8 mouse cellular contexts compared by ENCODE assay signal in genomic region chr10:79883297-79884084, GRCm38 (mm10). TPM values are rescaled to one million over a fixed set of nuclear protein-coding genes. Genes with fewer than 3 reads are reported as not detected.
DNase-seq lines count a peak whose midpoint lies in the region; ATAC-seq and TF ChIP-seq lines count a peak whose summit lies in the region.

No protein-coding gene starts in this region.

- no peaks in the 10 kb centered on the region for H3K9me3 ChIP-seq in G1E (replicated peaks)
- H3K9me3 ChIP-seq in heart, embryonic 16.5 days (replicated peaks; ENCODE audit: control insufficient read depth, low read length) = no peaks in the 10 kb centered on the region
- H3K9me3 ChIP-seq in lung, embryonic 15.5 days = no peaks in the 10 kb centered on the region

- peaks cover 57% of the 10 kb centered on the region for H3K27me3 ChIP-seq in G1E (ENCODE audit: insufficient read depth, low read length)
- peaks cover 5% of the 10 kb centered on the region; the same call in 1 of the 2 replicates for H3K27me3 ChIP-seq in heart, embryonic 16.5 days (ENCODE audit: control insufficient read depth, insufficient read depth, low read length)
- peaks cover 25% of the 10 kb centered on the region for H3K27me3 ChIP-seq in lung, embryonic 15.5 days

- no peak overlapping the region for H3K4me3 ChIP-seq in G1E (ENCODE audit: low read depth, low read length)
- no peak overlapping the region for H3K4me3 ChIP-seq in heart, embryonic 16.5 days (ENCODE audit: low read length)
- H3K4me3 ChIP-seq in lung, embryonic 15.5 days = no peak overlapping the region; the same call in 1 of the 2 replicates

- no peak overlapping the region for H3K27ac ChIP-seq in heart, embryonic 16.5 days (ENCODE audit: low read length)
- H3K27ac ChIP-seq in lung, embryonic 15.5 days = no peak overlapping the region

- WGBS in heart, embryonic 16.5 days = 16% methylated on average over 22 of the region's 22 CpGs
- 16% methylated on average over 22 of the region's 22 CpGs for WGBS in lung, embryonic 15.5 days

- peak; percentile 70 for TF ChIP-seq CTCF in G1E (IDR thresholded peaks at IDR 0.05; ENCODE audit: low read depth, low read length)

- H3K4me2 ChIP-seq in heart, embryonic 16.5 days (ENCODE audit: low read depth, low read length) = 0 out of 2 replicates have a peak overlapping the region, but pooled peaks have one; percentile 22
- H3K4me2 ChIP-seq in lung, embryonic 15.5 days = no peak overlapping the region; the same call in 1 of the 2 replicates

- H3K9ac ChIP-seq in heart, embryonic 16.5 days (ENCODE audit: low read length) = peak overlapping the region; percentile 41; the same call in 1 of the 2 replicates
- H3K9ac ChIP-seq in lung, embryonic 15.5 days = no peak overlapping the region

- no peak for ATAC-seq in G1E (ENCODE audit: extremely low read depth, insufficient number of reproducible peaks, low FRiP score, poor library complexity, severe bottlenecking)
- peak; percentile 67 for ATAC-seq in erythroblast, adult 5-6 weeks (replicated peaks; ENCODE audit: low FRiP score, poor library complexity, severe bottlenecking)
- no peak; the same call in 1 of the 2 replicates for ATAC-seq in heart, embryonic 16.5 days (replicated peaks; ENCODE audit: extremely low read depth, insufficient read depth, low FRiP score)
- ATAC-seq in lung, embryonic 15.5 days (ENCODE audit: borderline replicate concordance, extremely low read depth, low FRiP score, low TSS enrichment) = 0 out of 2 replicates have a peak, but pooled peaks have one; percentile 31

- peak; percentile 62 for DNase-seq in G1E (ENCODE audit: low spot score)
- peak; percentile 94 for DNase-seq in brain, adult 2 months (ENCODE audit: low read depth, low spot score)
- DNase-seq in layer of hippocampus, adult 18-20 months (ENCODE audit: low spot score in 2 of 2) = peak; percentile 59 to 87
- DNase-seq in ovary, postnatal 36 days (ENCODE audit: low spot score) = peak; percentile 77
- DNase-seq in urinary bladder, postnatal 25 days (ENCODE audit: low spot score) = peak; percentile 81

- peaks cover 55% of the 10 kb centered on the region for H3K4me1 ChIP-seq in G1E (ENCODE audit: insufficient read depth, low read depth, low read length)
- H3K4me1 ChIP-seq in heart, embryonic 16.5 days (ENCODE audit: control insufficient read depth, insufficient read depth, low read length) = peaks cover 19% of the 10 kb centered on the region
- peaks cover 27% of the 10 kb centered on the region for H3K4me1 ChIP-seq in lung, embryonic 15.5 days

- H3K36me3 ChIP-seq in G1E (replicated peaks) = no peaks in the 10 kb centered on the region
- no peaks in the 10 kb centered on the region for H3K36me3 ChIP-seq in heart, embryonic 16.5 days (ENCODE audit: control insufficient read depth, insufficient read depth)
- no peaks in the 10 kb centered on the region for H3K36me3 ChIP-seq in lung, embryonic 15.5 days

RNA-seq across cellular contexts. Expression of gene Elane, which starts 2.6 kb away (rescaled TPM):
- not detected in 2 replicates for total RNA-seq in G1E (2014; fragmentation: Nextera tagmentation)
- 0.23 TPM in 1 of 2 replicates, not detected in the other for total RNA-seq in G1E (2017)
- 0.72 and 1.1 TPM in 2 replicates for polyA plus RNA-seq in G1E (2012)
- total RNA-seq in erythroblast, adult 5-6 weeks (2015; ENCODE audit: low replicate concordance) = 996 and 1,031 TPM in 2 replicates
- total RNA-seq in erythroblast, adult 5-6 weeks (2017; ENCODE audit: low replicate concordance) = 253 and 405 TPM in 2 replicates
- polyA plus RNA-seq in heart, embryonic 16.5 days (2015; fragmentation: Nextera tagmentation; extraction: Ambion mirVana) = 0.20 and 1.1 TPM in 2 replicates
- total RNA-seq in layer of hippocampus, adult 18-20 months (2021) = not detected
- polyA plus RNA-seq in lung, embryonic 15.5 days (2015; fragmentation: Nextera tagmentation; extraction: Ambion mirVana) = 0.25 and 0.72 TPM in 2 replicates

RNA-seq across cellular contexts. Expression of gene Cfd, which starts 7.2 kb away (rescaled TPM):
- total RNA-seq in G1E (2014; fragmentation: Nextera tagmentation) = not detected in 2 replicates
- not detected in 2 replicates for total RNA-seq in G1E (2017)
- polyA plus RNA-seq in G1E (2012) = not detected in 2 replicates
- total RNA-seq in erythroblast, adult 5-6 weeks (2015; ENCODE audit: low replicate concordance) = not detected in 2 replicates
- total RNA-seq in erythroblast, adult 5-6 weeks (2017; ENCODE audit: low replicate concordance) = not detected in 2 replicates
- polyA plus RNA-seq in heart, embryonic 16.5 days (2015; fragmentation: Nextera tagmentation; extraction: Ambion mirVana) = not detected in 2 replicates
- not detected for total RNA-seq in layer of hippocampus, adult 18-20 months (2021)
- polyA plus RNA-seq in lung, embryonic 15.5 days (2015; fragmentation: Nextera tagmentation; extraction: Ambion mirVana) = not detected in 2 replicates

RNA-seq across cellular contexts. Expression of gene Plppr3, which starts 9.1 kb away (rescaled TPM):
- not detected in 2 replicates for total RNA-seq in G1E (2014; fragmentation: Nextera tagmentation)
- total RNA-seq in G1E (2017) = 0.06 and 0.82 TPM in 2 replicates
- polyA plus RNA-seq in G1E (2012) = 0.13 and 0.20 TPM in 2 replicates
- 2.1 and 3.1 TPM in 2 replicates for total RNA-seq in erythroblast, adult 5-6 weeks (2015; ENCODE audit: low replicate concordance)
- total RNA-seq in erythroblast, adult 5-6 weeks (2017; ENCODE audit: low replicate concordance) = 4.9 and 6.8 TPM in 2 replicates
- polyA plus RNA-seq in heart, embryonic 16.5 days (2015; fragmentation: Nextera tagmentation; extraction: Ambion mirVana) = 9.1 and 9.8 TPM in 2 replicates
- 10 to 100 TPM; 30.6 to 34.4 TPM for total RNA-seq in layer of hippocampus, adult 18-20 months (2021)
- polyA plus RNA-seq in lung, embryonic 15.5 days (2015; fragmentation: Nextera tagmentation; extraction: Ambion mirVana) = 29.1 and 32.4 TPM in 2 replicates

RNA-seq across cellular contexts. Expression of gene Prtn3, which starts 9.2 kb away (rescaled TPM):
- total RNA-seq in G1E (2014; fragmentation: Nextera tagmentation) = not detected in 2 replicates
- total RNA-seq in G1E (2017) = 0.49 TPM in 1 of 2 replicates, not detected in the other
- 2.0 and 2.1 TPM in 2 replicates for polyA plus RNA-seq in G1E (2012)
- total RNA-seq in erythroblast, adult 5-6 weeks (2015; ENCODE audit: low replicate concordance) = 420 and 449 TPM in 2 replicates
- 114 and 118 TPM in 2 replicates for total RNA-seq in erythroblast, adult 5-6 weeks (2017; ENCODE audit: low replicate concordance)
- 1.2 and 1.9 TPM in 2 replicates for polyA plus RNA-seq in heart, embryonic 16.5 days (2015; fragmentation: Nextera tagmentation; extraction: Ambion mirVana)
- 1 to 10 TPM in 1 of 2 experiments, under 1 TPM in 1; 0.94 to 2.0 TPM for total RNA-seq in layer of hippocampus, adult 18-20 months (2021)
- polyA plus RNA-seq in lung, embryonic 15.5 days (2015; fragmentation: Nextera tagmentation; extraction: Ambion mirVana) = 3.7 and 3.8 TPM in 2 replicates

RNA-seq across cellular contexts. Expression of gene Med16, which starts 25.2 kb away (rescaled TPM):
- 12.0 and 14.0 TPM in 2 replicates for total RNA-seq in G1E (2014; fragmentation: Nextera tagmentation)
- 10.4 and 12.2 TPM in 2 replicates for total RNA-seq in G1E (2017)
- 49.4 and 51.7 TPM in 2 replicates for polyA plus RNA-seq in G1E (2012)
- 5.9 and 11.3 TPM in 2 replicates for total RNA-seq in erythroblast, adult 5-6 weeks (2015; ENCODE audit: low replicate concordance)
- total RNA-seq in erythroblast, adult 5-6 weeks (2017; ENCODE audit: low replicate concordance) = 4.7 and 9.1 TPM in 2 replicates
- polyA plus RNA-seq in heart, embryonic 16.5 days (2015; fragmentation: Nextera tagmentation; extraction: Ambion mirVana) = 44.9 and 45.2 TPM in 2 replicates
- 10 to 100 TPM; 53.8 to 55.2 TPM for total RNA-seq in layer of hippocampus, adult 18-20 months (2021)
- 54.7 and 56.1 TPM in 2 replicates for polyA plus RNA-seq in lung, embryonic 15.5 days (2015; fragmentation: Nextera tagmentation; extraction: Ambion mirVana)

Comparison
In these comparisons a context has a peak if more than half of its experiments do, and no peak if none do; other contexts are left out.
1. ATAC-seq: peak in erythroblast, adult 5-6 weeks (single experiment) and lung, embryonic 15.5 days (single experiment); none in G1E (single experiment) and heart, embryonic 16.5 days (single experiment).
2. RNA of gene Elane, which starts 2.6 kb away (total RNA-seq): 253 to 1,031 TPM in erythroblast, adult 5-6 weeks; 0.23 TPM in G1E and not detected in layer of hippocampus, adult 18-20 months; every median in the first group is over 100 times any median in the second.
3. RNA of gene Plppr3, which starts 9.1 kb away (total RNA-seq): 30.6 to 34.4 TPM in layer of hippocampus, adult 18-20 months; 2.1 to 6.8 TPM in erythroblast, adult 5-6 weeks and 0.06 to 0.82 TPM in G1E; every median in the first group is over 4 times any median in the second.
4. Peak in every context shown above with its lines, with median percentiles within 50 percentile points of each other: DNase-seq.